Mouse (Mus musculus) embryonic facial prominence, embryonic 11.5 days (tissue): Measurements from ENCODE around the gene Tbx1. TPM values are rescaled to one million over a fixed set of nuclear protein-coding genes. Genes with fewer than 3 reads are reported as not detected.

ENCODE experiments used
- ATAC-seq: fragments of 200-750 bp; cut with Nextera tagmentation; replicated peaks from 2 replicates; pipeline ENCODE4 v1.8.0; 2017; ENCODE audit warnings: low read depth; ENCODE audit not compliant: insufficient number of reproducible peaks, low FRiP score, low TSS enrichment
- DNase-seq: peaks from one replicate; pipeline ENCODE4 v3.0.0-alpha.2; 2015; ENCODE audit warnings: low spot score
- H3K27ac ChIP-seq: fragments of 300-500 bp; sonication (generic); replicated peaks from 2 replicates; pipeline ENCODE4 v1.5.1; 2014; ENCODE audit warnings: mild to moderate bottlenecking, low read depth, low read length, control low read depth
- H3K27me3 ChIP-seq: fragments of 300-500 bp; sonication (generic); 2 replicates; pipeline ENCODE4 v1.6.1; 2014; ENCODE audit warnings: mild to moderate bottlenecking, low read length, moderate library complexity, mixed read lengths; ENCODE audit not compliant: control insufficient read depth, insufficient read depth
- H3K36me3 ChIP-seq: fragments of 300-500 bp; sonication (generic); replicated peaks from 2 replicates; pipeline ENCODE4 v1.6.1; 2014; ENCODE audit warnings: low read depth, mild to moderate bottlenecking, low read length, moderate library complexity, mixed read lengths; ENCODE audit not compliant: control insufficient read depth, insufficient read depth
- H3K4me1 ChIP-seq: fragments of 300-500 bp; sonication (generic); 2 replicates; pipeline ENCODE4 v1.6.1; 2014; ENCODE audit warnings: low read length, mixed read lengths; ENCODE audit not compliant: control insufficient read depth, insufficient read depth
- H3K4me2 ChIP-seq: fragments of 300-500 bp; sonication (generic); 2 replicates; pipeline ENCODE4 v1.6.1; 2014; ENCODE audit warnings: low read depth, mild to moderate bottlenecking, control low read depth, low read length, moderate library complexity
- H3K4me3 ChIP-seq: fragments of 300-500 bp; sonication (generic); 2 replicates; pipeline ENCODE4 v1.5.1; 2014; ENCODE audit warnings: low read depth, low read length, control low read depth
- H3K9ac ChIP-seq: fragments of 300-500 bp; sonication (generic); replicated peaks from 2 replicates; pipeline ENCODE4 v1.6.1; 2014; ENCODE audit warnings: mild to moderate bottlenecking, control low read depth, low read length
- H3K9me3 ChIP-seq: fragments of 300-500 bp; sonication (generic); replicated peaks from 2 replicates; pipeline ENCODE4 v1.6.1; 2016; ENCODE audit warnings: mild to moderate bottlenecking, low read length, inconsistent platforms, mixed read lengths; ENCODE audit not compliant: control insufficient read depth
- WGBS: fragments of 180-500 bp; shearing (Covaris S2); extraction: QIAGEN DNeasy Blood & Tissue Kit; methylation state at CpG from one replicate; pipeline ENCODE4 v1.1.7; 2014; 5-methylcytosine and 5-hydroxymethylcytosine counted together
- polyA plus RNA-seq: library from polyadenylated mRNA; unstranded; fragments of >200 nt; fragmentation: Nextera tagmentation; extraction: Ambion mirVana; gene quantifications from 2 replicates; pipeline ENCODE4 v1.2.1, GENCODE M21; 2014

Tbx1 gene
- polyA plus RNA-seq, 1 experiment from 2014 or later, result 6.3 TPM

- H3K4me3 ChIP-seq, result no peak overlapping the region
- H3K9me3 ChIP-seq, result no peaks in the 10 kb centered on the region
- H3K27me3 ChIP-seq, result peaks cover 2% of the 10 kb centered on the region; the same call in 1 of the 2 replicates
- H3K27ac ChIP-seq, result no peak overlapping the region
- H3K9ac ChIP-seq, result no peak overlapping the region
- H3K4me2 ChIP-seq, result no peak overlapping the region
- WGBS, result 60% methylated on average over 7 of the region's 7 CpGs
- peaks cover 3% of the 10 kb centered on the region for H3K4me1 ChIP-seq
- ATAC-seq (no peak), DNase-seq (no peak)
- H3K36me3 ChIP-seq, result no peaks in the 10 kb centered on the region
Measured at GRCm38 (mm10) chr16:18631141-18631540, 40.7 kb upstream of the Tbx1 start.

- no peak for DNase-seq
- 57% methylated on average over 5 of the region's 5 CpGs for WGBS
Measured at GRCm38 (mm10) chr16:18630291-18630690, 39.8 kb upstream of the Tbx1 start.

GRCm38 (mm10) chr16:18629390-18630231 lies 39.1 kb upstream of the Tbx1 start, which contains the start of gene Sept5:
Sept5 (minus strand) TSS chr16:18629954.
- DNase-seq (peak; percentile 65), ATAC-seq (peak; percentile 34)
- H3K9ac ChIP-seq, result peak within 1 kb of the TSS; percentile 90
- no peaks in the 10 kb centered on the region for H3K9me3 ChIP-seq
- H3K27me3 ChIP-seq, result peaks cover 17% of the 10 kb centered on the region
- 0 out of 2 replicates have a peak within 1 kb of the TSS, but pooled peaks have one; percentile 28 for H3K27ac ChIP-seq
- H3K36me3 ChIP-seq, result no peaks in the 10 kb centered on the region
- peak within 1 kb of the TSS; percentile 90 for H3K4me2 ChIP-seq
- peaks cover 7% of the 10 kb centered on the region for H3K4me1 ChIP-seq
- H3K4me3 ChIP-seq, result peak within 1 kb of the TSS; percentile 72
- under 1% methylated on average over 70 of the region's 93 CpGs for WGBS

More at GRCm38 (mm10) chr16:18630291-18630690, 39.8 kb upstream of the Tbx1 start:
- Histone ChIP-seq H3K27ac (0 out of 2 replicates have a peak overlapping the region, but pooled peaks have one; percentile 28), H3K4me2 (peak overlapping the region; percentile 90), H3K9me3 (no peaks in the 10 kb centered on the region), H3K27me3 (peaks cover 10% of the 10 kb centered on the region), H3K4me3 (peak overlapping the region; percentile 72), H3K4me1 (peaks cover 7% of the 10 kb centered on the region), H3K36me3 (no peaks in the 10 kb centered on the region), H3K9ac (peak overlapping the region; percentile 90)
- no peak for ATAC-seq

GRCm38 (mm10) chr16:18628948-18629340 lies 38.5 kb upstream of the Tbx1 start:
- H3K4me2 ChIP-seq, result peak overlapping the region; percentile 90
- no peaks in the 10 kb centered on the region for H3K9me3 ChIP-seq
- peaks cover 23% of the 10 kb centered on the region for H3K27me3 ChIP-seq
- peak overlapping the region; percentile 90 for H3K9ac ChIP-seq
- peak overlapping the region; percentile 72 for H3K4me3 ChIP-seq
- 38% methylated on average over 2 of the region's 2 CpGs for WGBS
- no peak overlapping the region for H3K27ac ChIP-seq
- DNase-seq (no peak), ATAC-seq (no peak)
- H3K4me1 ChIP-seq, result peaks cover 7% of the 10 kb centered on the region
- H3K36me3 ChIP-seq, result no peaks in the 10 kb centered on the region

- Histone ChIP-seq H3K4me2 (peak overlapping the region; percentile 90), H3K27ac (no peak overlapping the region), H3K36me3 (no peaks in the 10 kb centered on the region), H3K4me1 (peaks cover 7% of the 10 kb centered on the region), H3K9ac (peak overlapping the region; percentile 90), H3K9me3 (no peaks in the 10 kb centered on the region), H3K4me3 (peak overlapping the region; percentile 72), H3K27me3 (peaks cover 29% of the 10 kb centered on the region)
- no peak for DNase-seq
- ATAC-seq, result no peak
- 65% methylated on average over 7 of the region's 7 CpGs for WGBS
Measured at GRCm38 (mm10) chr16:18628206-18628947, 37.9 kb upstream of the Tbx1 start.

- 44% methylated on average over 3 of the region's 3 CpGs for WGBS
- Histone ChIP-seq H3K36me3 (peaks cover 4% of the 10 kb centered on the region), H3K4me2 (no peak overlapping the region), H3K4me1 (peaks cover 7% of the 10 kb centered on the region), H3K9me3 (no peaks in the 10 kb centered on the region), H3K27ac (no peak overlapping the region), H3K4me3 (no peak overlapping the region), H3K9ac (no peak overlapping the region), H3K27me3 (peaks cover 41% of the 10 kb centered on the region)
- ATAC-seq (no peak), DNase-seq (no peak)
Measured at GRCm38 (mm10) chr16:18627163-18627562, 36.7 kb upstream of the Tbx1 start.

GRCm38 (mm10) chr16:18626376-18626878 lies 36.0 kb upstream of the Tbx1 start, which contains the start of gene Gm49601:
Gm49601 (minus strand) TSS chr16:18626427.
- H3K9me3 ChIP-seq, result no peaks in the 10 kb centered on the region
- H3K4me1 ChIP-seq, result peaks cover 10% of the 10 kb centered on the region
- DNase-seq, result peak; percentile 85
- 0 out of 2 replicates have a peak, but pooled peaks have one; percentile 15 for ATAC-seq
- H3K27ac ChIP-seq, result no peak within 1 kb of the TSS
- peaks cover 49% of the 10 kb centered on the region for H3K27me3 ChIP-seq
- H3K36me3 ChIP-seq, result peaks cover 4% of the 10 kb centered on the region
- H3K9ac ChIP-seq, result peak within 1 kb of the TSS; percentile 54
- peak within 1 kb of the TSS; percentile 89 for H3K4me2 ChIP-seq
- peak within 1 kb of the TSS; percentile 47 for H3K4me3 ChIP-seq
- WGBS, result under 1% methylated on average over 49 of the region's 65 CpGs
